34 mouse cellular contexts compared by ENCODE assay signal in the genomic region with DNA sequence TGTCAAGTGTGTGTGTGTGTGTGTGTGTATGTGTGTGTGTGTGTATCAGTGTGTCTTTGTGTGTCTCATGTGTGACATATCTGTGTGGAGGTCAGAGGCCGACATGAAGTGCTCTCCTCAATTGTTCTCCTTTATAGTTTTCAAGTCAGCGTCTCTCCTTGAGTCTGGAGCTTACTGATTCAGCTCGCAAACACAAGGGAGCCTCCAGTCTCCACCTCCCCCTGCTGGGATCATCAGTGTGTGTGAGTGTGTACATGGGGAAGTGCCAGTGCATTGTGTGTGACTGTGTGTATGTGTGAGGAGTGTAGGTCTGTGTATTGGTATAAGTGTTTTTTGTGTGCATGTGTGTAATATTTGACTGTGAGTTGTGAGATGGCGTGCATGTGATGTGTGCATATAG.
"Had no signal": no experiment of that assay in that cellular context is flagged by ENCODE, and none has a peak within 500 bp of the region (broad histone marks: within the 10 kb centered on the region; RNA-seq: fewer than 3 reads in every experiment).

No protein-coding gene starts in this region.

- H3K27ac ChIP-seq: heart, embryonic 13.5 days; heart, embryonic 15.5 days; hindbrain, embryonic 10.5 days; hindbrain, embryonic 12.5 days; hindbrain, embryonic 13.5 days; hindbrain, embryonic 14.5 days; hindbrain, embryonic 15.5 days; hindbrain, postnatal 0 days; intestine, embryonic 15.5 days; kidney, embryonic 15.5 days; kidney, postnatal 0 days; layer of hippocampus, adult 2 months had no signal

- ATAC-seq: hindbrain, embryonic 16.5 days; hindbrain, postnatal 0 days; inflammation-experienced regulatory T-cells, adult 6 months; intestine, embryonic 15.5 days; intestine, embryonic 16.5 days; intestine, postnatal 0 days had no signal

- H3K27me3 ChIP-seq: heart, embryonic 12.5 days; heart, embryonic 13.5 days; hindbrain, embryonic 15.5 days; intestine, embryonic 15.5 days had no signal

- DNase-seq: heart, postnatal 10 days; heart, postnatal 14 days; heart, postnatal 36 days; heart, postnatal 4 days; kidney, adult 11 months; kidney, adult 18-20 months; kidney, adult 2 months; kidney, adult 8-10 months; kidney, adult 9 months; kidney, postnatal 10 days; kidney, postnatal 14 days; kidney, postnatal 25 days; kidney, postnatal 36 days; kidney, postnatal 4 days; layer of hippocampus, adult 9-11 months; layer of hippocampus, postnatal 36 days had no signal

- H3K4me2 ChIP-seq: heart, embryonic 11.5 days; heart, embryonic 12.5 days; heart, embryonic 13.5 days; heart, embryonic 15.5 days; hindbrain, embryonic 12.5 days; hindbrain, embryonic 13.5 days; hindbrain, embryonic 14.5 days; hindbrain, embryonic 15.5 days; intestine, embryonic 15.5 days; kidney, embryonic 15.5 days had no signal

- H3K9me3 ChIP-seq: heart, embryonic 12.5 days; heart, embryonic 15.5 days; hindbrain, embryonic 12.5 days; hindbrain, embryonic 13.5 days; hindbrain, embryonic 15.5 days; intestine, embryonic 15.5 days; kidney, embryonic 15.5 days had no signal

- H3K36me3 ChIP-seq: heart, embryonic 12.5 days; heart, embryonic 13.5 days; heart, embryonic 15.5 days; hindbrain, embryonic 10.5 days; hindbrain, embryonic 12.5 days; hindbrain, embryonic 13.5 days; hindbrain, embryonic 15.5 days; intestine, embryonic 15.5 days; kidney, embryonic 15.5 days had no signal

- H3K9ac ChIP-seq: heart, embryonic 12.5 days; heart, embryonic 13.5 days; heart, embryonic 15.5 days; hindbrain, embryonic 12.5 days; hindbrain, embryonic 13.5 days; hindbrain, embryonic 14.5 days; hindbrain, embryonic 15.5 days; intestine, embryonic 15.5 days; kidney, embryonic 15.5 days had no signal

- H3K4me3 ChIP-seq: heart, embryonic 12.5 days; heart, embryonic 13.5 days; heart, embryonic 15.5 days; hindbrain, embryonic 10.5 days; hindbrain, embryonic 12.5 days; hindbrain, embryonic 13.5 days; hindbrain, embryonic 15.5 days; intestine, embryonic 15.5 days; kidney, embryonic 15.5 days; layer of hippocampus, adult 2 months had no signal
